Mouse (Mus musculus) c-Kit-positive CD71-positive TER-119-negative erythroid progenitor cells, embryonic 14.5 days (primary cell): ENCODE results near the gene Tmem186.
A peak's percentile ranks its signal among the peaks of the same experiment; 100 is the strongest.

Experiments
- DNase-seq: peaks from one replicate; pipeline ENCODE4 v3.0.0-alpha.2; 2013; ENCODE audit warnings: low read depth

Tmem186 gene

DNA sequence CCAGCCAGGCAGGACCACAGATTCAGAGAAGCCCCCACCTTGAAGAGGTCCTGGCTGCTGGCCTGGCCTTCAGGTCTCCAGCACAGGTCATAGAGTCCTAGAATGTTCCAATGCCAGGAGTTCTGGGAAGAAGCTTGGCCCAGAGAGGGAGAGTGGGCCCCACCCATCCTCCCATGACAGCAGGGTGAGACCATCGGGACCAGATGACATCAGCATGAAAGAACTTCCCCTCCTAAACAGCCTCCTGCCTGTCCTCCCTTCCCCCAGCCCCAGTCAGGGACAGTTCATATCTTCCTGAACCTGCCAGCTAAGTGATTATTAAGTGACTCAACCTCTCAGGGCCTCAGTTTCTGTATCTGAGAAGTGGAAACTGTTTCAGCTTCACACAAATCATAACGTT, 28.9 kb upstream of the Tmem186 start:
- DNase-seq, result no peak

DNA sequence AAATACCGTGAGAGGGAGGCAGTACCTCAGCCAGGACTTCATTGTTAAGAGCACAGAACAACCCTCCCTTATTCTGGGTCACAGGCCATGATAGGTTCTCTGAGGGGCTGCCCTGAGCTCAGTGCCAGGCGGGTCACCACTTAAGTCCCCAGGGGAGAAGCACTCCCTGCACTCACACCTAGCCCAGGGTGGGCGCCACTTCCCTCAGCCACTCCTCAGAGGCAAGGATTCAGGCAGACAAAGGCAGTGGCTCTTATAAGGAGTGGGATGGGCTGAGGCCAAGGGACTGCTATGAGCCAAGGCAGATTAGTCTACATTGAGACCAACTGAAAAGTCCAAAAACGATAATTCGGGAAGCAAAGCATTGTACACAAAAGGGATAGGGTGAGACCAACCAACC, 27.9 kb upstream of the Tmem186 start:
- no peak for DNase-seq

DNA sequence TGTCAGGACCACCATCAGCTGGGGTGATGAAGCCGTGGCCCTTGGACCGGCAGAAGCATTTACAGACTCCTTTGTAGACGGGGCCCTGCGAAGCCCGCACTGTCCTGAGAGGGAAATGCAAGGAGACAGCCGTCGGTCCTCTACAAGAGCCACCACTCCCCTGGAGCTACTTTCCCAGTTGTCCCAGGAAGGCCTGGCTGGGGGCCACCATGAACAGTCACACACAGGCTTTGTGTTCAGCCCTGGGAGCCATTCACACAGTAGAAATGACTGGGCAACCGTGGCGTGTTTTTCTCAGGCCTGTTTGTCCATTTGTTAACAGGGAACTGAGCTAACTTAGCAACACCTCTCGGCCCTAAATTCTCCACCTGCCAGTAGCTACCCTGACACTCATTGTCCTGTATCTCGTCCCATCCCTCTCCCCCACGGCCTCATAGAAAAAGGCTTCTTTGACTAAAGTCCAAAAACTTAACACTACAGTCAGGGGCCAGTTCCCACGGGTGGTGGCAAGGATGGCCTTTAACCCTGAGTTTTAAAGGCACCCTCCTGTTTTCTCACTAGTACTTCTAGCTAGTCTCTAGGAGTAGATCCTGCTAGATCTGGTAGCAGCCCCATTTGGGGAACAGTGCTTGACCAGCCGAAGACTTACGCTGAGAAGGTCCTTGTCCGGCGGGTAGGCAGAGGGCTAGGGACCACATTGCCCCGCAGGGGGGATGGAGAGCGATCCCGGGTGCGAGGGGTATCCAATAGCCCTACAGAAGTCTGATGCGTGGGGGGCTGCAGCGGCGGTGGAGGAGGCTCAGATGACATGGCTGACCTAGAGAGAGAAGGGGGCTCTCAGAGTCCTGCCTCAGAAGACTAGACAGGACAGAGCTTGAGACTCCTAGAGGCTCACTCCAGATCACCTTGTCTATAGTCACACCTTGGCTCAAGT, 26.4 kb upstream of the Tmem186 start:
- no peak for DNase-seq

DNA sequence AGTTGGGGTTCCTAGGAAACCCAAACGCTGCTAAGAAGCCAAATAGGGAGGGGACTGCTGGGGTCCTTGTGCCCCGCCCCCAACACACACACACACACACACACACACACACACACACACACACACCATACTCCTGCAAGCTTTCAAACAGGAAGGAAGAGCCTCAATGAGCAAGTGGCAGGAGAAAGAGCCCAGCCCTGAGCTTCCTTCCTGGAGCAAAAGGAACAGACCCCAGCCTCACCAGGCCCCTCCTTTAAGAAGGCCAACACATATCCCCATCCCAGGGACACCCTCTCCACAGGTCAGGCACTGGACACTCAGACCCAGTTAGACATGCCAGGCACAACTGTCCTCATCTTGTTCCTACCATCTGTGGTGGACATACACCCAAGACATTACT, 25.5 kb upstream of the Tmem186 start:
- DNase-seq, result no peak

DNA sequence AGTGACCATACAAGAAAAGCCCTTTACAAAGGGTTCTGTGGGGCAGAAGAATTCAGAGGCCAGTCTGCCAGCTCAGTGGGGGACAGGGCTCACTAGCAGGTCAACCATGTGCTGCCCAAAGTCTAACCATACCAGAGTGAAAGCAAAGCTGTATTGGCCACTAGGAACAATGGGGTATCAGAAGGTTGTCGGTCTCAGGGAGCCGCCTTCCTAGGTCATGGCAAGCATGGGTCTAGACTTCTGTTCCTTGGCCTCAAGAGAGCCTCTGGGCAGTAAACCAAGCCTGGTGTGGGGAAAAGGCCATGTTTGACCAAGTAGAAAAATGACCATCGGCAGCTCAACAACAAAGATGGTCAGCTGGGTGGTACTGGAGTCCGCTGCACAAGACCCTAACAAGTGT, 21.3 kb upstream of the Tmem186 start:
- no peak for DNase-seq

DNA sequence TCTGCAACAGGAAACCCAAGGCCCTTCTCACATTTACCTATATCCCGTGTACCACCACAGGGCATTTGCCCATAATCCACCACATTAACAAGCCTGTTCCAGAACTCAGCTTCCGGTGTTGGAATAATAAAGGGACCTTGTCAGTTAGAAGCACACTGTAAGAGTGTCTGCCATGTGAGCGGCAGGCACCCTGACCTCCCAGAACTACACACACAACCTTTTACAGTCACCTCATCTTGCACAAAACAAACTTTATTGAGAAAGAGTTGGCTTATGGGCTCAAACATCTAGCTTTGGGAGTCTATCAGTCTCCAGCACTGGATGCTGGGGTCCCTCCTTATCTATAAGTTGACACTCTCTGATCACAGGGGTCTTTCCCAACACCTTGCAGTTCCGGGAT, 20.8 kb upstream of the Tmem186 start:
- no peak for DNase-seq

DNA sequence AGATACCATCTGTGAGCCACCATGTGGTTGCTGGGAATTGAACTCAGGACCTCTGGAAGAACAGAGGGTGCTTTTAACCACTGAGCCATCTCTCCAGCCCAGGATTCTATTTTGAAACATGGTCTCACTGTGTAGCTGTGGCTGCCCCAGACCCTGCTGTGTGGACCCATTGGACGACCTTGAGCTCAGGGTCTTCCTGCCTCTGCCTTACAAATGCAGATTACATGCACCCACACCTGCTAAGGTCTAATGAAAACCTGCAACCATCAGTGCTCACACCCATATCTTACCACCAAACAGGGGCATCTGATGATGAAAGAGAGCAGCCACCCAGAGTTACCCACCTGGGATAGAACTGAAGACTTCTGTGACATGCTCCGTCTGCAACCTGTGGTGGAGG, 18.7 kb upstream of the Tmem186 start:
- DNase-seq, result no peak

DNA sequence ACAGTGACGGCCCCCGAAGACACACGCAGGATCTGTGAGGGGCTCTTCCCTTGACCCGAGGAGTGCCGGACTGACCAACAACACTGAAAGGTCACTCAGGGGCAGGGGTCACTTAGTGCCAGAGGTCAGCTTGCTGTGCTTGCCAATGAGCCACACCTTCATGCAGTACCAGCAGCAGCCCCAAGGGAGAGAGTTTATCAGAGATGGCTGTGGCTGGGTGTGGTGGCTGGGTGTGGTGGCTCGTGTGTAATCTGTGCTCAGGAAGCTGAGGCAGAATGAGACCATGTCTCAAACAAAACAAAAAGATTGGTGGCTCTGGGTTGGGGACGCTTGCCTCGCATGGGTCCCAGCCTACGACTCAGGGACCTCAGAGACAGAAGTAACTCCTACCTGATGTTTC, 18.1 kb upstream of the Tmem186 start:
- DNase-seq, result no peak

DNA sequence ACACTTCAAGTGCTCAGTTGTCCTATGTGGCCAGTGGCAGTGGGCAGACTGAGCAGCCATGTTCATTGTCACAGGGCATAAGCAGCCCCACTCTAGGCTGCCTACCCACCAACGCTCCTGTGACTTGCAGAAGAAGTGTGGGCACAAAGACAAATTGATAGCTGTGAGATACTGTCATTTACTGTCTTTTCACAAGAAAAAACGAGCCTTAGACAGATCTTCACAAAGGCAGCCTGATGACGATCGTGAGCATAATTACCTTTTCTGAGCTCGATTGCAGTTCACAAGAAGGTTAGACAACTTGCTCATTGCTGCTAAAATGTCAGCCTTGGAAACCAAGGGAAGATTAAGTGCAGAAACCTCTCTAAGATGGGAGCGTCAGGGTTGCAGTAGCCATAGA, 17.6 kb upstream of the Tmem186 start:
- no peak for DNase-seq

DNA sequence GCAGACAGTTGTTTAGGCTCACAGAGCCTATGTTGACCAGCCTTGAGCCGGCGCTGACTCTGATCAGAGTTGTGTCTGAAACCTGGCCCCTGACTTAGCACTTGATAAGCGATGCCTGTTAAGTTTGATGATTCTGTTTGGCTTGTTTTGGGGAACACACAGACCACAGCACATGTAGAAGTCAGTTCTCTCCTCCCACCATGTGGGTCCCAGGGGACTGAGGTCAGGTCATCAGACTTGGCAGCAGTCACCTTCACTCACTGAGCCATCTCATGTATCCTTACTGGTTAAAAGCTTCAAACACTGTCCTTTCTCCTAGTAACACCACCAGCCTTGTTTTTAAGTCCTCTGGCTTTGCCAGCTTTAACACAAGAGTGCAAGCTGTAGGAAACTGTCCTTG, 12.5 kb upstream of the Tmem186 start:
- DNase-seq, result no peak

DNA sequence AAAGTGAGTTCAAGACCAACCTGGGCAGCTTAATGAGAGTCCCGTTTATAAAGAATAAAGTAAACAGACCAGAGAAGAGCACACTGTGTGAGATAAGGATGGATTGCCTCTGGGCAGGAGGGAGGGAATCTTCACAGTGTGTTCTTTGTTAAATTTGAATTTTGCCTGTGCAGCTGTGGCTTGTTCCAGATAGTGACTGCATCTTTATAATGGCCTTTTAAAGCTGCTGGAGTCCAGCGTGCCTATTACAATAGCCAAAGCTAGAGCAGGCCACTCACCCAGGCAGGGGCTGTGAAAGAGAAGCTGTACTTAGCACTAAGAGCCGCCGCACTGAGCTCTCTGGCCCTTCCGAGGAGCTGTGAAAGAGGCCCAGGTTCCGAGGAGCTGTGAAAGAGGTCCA, 8.0 kb upstream of the Tmem186 start:
- DNase-seq, result no peak

DNA sequence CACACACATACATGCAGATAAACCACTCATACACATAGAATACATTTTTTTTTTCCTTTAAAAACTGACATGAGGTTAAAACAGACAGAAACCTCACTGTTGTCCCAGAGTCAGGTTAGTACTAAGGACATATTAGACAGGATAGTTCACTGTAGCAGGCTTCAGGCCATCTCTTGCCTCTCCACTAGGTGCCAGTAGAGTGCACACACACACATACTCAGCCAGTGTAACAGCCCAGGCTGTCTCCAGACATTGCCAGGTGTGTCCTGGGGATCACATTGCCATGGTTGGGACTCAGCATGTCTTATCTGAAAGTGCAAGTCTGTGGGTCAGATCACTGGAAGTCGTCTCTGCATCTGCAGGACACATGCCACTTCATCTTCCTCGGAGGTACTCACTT, 6.3 kb upstream of the Tmem186 start:
- peak; percentile 47 for DNase-seq

DNA sequence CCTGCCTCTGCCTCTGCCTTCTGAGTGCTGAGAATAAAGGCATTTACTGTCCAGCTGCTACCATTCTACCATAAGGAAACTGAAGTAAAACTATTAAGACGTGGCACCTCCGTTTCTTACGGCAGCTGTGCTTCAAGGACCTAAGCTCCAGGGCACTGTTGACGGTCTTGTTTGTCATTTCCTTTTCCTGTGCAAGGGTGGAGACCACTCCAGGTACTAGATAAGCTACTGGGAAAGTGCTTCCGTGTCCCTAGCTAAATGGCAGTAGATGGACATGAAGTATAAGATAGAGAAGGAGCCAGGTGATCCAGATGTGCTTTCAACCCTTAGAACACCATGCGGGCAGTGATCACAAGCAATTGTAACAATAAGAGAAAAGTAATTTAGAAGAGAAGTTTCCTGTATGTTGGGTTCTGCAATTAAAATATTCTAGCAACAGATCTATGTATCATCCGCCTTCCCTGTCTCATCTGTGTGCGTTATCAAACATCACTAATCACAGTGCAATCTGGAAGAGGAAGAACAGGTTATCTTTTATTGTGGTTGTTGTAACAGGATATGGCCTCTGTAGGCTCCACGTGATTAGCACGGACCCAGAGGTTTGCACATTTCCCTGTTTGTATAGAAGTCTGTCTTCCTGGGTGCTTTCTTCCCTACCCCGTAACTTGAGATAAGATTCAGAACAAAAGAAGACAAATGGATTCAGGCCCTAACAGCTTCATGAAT, 2.1 kb upstream of the Tmem186 start:
- no peak for DNase-seq

DNA sequence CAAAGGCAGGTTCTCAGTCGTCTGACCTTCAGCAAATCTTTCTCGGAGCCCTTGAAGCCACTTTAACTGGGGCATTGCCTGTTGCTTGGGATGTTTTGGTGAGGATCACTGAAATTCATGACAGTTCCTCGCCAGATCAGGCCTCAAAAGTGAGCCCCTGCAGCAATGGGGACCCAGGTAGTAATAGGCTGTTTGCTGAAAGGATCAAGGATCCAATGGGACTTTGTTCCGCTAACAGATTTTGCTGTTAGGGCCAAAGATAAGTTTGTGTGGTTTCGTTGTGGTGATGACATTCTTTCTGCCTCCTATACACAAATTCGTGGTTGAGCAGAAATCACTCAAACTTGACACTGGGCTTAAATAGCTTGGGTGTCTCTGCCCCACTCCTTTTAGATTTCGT, 619 bp upstream of the Tmem186 start:
- no peak for DNase-seq

DNA sequence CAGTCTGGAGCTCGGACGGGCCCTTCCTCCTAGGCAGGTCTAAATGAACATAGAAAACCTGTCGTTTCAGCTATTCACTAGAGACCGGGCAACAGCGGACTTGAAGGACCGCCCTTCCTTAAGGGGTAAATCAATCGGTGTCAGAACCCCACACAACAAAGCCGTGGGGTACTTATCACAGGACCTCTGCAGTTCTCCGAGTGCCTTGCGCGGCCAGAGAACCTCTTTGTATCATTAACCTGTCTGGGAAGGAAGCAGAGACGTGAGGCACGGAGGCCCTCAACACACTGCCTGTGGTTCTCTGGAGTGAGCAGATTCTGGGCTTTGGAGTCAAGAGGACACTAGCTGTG, 670 bp downstream of the Tmem186 start:
- no peak for DNase-seq

DNA sequence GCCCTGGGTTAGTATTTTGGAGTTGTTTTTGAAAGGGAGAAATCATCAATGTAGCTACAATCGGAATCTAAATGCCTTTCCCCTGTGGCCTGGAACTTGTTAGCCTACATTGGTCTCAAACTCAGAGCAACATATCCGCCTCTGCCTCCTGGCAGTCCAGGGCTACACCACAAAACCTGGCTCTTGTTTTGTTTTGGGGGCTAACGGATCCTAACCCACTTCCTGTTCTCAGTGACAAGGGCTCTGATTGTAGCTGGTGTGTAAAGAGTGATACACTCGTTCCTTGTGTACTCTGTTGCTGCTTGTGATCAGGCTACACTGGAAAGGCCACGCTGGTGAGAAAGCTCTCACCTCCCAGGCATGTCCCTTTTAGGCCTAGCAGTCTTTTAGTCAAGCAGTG, 6.1 kb downstream of the Tmem186 start:
- DNase-seq, result no peak

DNA sequence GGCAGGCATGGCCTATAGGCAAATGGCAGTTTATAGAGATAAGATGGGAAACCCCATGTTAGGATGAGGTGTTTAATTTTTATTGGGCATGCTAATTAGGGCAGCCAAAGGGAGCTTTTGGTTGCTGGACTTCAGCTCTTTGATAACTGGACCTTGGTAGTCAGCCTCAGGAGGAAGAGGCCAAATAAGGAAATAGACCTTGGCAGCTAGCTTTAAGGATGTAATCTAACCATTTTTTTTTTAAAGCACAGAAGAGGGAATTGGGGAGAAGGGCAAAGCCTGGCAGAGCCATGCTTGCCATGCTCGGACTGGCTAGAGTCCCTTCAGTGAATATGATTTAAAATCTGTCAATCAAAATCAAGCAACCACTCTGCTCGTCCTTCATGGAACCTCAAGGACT, 7.1 kb downstream of the Tmem186 start:
- DNase-seq, result no peak

DNA sequence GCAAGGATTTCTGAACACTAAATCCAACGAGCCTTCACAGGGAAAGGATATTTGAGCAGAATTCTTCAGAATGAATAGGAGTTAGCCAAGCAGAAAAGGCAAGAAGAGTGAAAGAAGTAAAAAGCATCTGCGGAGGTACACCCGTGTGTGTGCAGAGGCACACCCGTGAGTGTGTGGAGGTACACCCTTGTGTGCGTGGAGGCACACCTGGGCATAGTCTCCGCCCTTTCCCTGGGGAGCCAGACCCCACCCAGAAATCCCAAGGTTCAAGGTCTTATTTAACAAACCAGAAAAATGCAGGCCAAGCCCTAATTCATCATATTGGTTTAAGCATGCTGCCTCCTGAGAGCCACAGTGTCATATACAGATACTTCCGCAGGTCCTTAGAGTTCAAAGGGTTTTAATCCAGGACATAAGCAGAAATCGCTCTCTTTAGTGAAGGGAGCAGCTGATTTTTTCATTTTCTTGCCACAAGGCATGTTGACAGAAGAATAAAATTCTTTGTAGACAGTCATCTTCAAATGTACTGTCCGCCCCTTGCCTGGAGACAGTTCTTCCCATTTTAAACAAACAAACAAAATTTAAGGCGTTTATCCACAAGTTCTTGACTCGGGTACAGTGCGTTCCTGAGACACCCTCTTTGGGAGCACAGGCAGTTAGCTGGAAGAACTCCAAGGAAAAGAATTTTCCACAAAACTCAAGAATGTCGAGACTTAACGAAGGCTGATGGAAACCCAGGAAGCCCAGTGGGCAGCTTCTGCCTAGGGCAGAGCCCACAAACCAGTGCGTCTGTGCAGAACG, 17.0 kb downstream of the Tmem186 start:
- no peak for DNase-seq

DNA sequence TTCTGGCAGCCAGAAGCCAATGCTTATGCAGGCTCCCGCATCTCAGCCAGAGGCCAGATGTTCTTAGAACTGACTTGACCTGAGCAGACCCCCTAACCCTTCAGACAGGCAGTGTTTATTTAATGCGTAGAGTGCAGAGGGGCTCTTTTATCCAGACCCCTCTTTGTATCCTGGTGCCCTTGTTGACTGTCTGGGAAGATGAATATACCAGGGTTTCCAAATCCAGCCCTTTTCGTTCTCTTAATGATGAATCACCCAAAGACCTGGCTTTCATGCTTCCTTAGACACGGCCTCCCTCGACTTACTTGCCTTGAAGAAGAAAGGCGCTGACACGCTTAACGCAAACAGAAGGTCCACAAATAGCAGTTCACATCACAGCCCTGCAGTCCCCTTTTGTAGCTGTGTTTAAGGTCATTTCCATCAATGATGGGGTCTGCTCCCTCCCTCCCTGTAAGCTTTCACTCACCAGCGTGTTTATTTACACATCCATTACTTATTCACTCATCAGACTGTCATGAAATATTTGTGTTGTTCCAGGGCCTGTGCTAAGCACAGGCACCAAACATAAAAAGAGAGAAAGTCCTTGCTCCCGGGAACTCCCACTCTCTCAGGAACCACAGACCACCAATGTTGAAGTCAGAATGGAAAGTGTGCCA, 17.7 kb downstream of the Tmem186 start:
- no peak for DNase-seq

DNA sequence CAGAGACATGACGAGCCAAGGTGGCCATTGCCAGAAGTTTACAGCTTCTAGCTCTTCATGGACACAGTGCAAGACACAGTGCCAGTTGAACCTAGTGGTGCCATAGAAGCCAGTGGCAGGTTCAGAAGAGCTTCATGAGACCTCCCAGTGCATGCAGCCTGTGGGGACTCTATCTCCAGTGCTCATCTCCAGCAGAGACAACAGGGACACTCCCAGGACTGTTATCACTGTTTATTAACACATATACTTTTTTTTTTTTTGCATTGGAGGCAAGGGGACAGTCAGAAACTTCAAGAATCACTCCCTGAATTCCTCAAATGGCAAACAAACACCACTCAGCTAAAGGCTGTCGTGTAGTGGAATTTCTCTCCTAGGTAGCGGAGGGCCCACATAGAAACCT, 24.1 kb downstream of the Tmem186 start:
- no peak for DNase-seq

DNA sequence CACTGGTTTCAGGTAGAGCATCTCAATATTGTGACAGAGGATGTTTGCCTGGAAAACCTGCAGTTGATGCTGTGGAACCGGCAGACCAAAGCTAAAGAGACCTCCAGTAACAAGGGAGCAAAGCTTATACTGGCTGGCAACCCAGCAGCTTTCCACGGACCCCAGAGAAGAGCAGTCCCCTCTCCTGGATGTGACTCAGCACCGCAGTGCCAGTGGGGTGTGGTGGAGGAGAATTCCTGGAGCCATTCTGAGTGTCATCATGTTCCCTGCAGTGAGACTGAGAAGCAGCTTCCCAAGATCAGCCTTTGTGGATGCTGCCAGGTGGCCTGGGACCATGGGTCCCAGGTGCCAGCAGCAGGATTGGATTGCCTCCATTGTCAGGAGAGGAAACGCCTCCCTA, 24.5 kb downstream of the Tmem186 start:
- DNase-seq, result no peak
